Mouse (Mus musculus) forebrain, embryonic 15.5 days (tissue): ENCODE results near the gene Nit2. TPM values are rescaled to one million over a fixed set of nuclear protein-coding genes. Genes with fewer than 3 reads are reported as not detected.

ENCODE experiments used
- ATAC-seq: fragments of 200-750 bp; cut with Nextera tagmentation; replicated peaks from 2 replicates; pipeline ENCODE4 v1.8.0; 2017; ENCODE audit warnings: mild to moderate bottlenecking, moderate TSS enrichment, moderate library complexity
- H3K27ac ChIP-seq: fragments of 300-500 bp; sonication (generic); replicated peaks from 2 replicates; pipeline ENCODE4 v1.5.1; 2015; ENCODE audit warnings: mild to moderate bottlenecking, inconsistent platforms
- H3K27me3 ChIP-seq: fragments of 300-500 bp; sonication (generic); 2 replicates; pipeline ENCODE4 v1.6.1; 2015; ENCODE audit warnings: inconsistent platforms
- H3K36me3 ChIP-seq: fragments of 300-500 bp; sonication (generic); 2 replicates; pipeline ENCODE4 v1.6.1; 2015; ENCODE audit warnings: mild to moderate bottlenecking, inconsistent platforms
- H3K4me1 ChIP-seq: fragments of 300-500 bp; sonication (generic); 2 replicates; pipeline ENCODE4 v1.6.1; 2015; ENCODE audit warnings: inconsistent platforms
- H3K4me2 ChIP-seq: fragments of 300-500 bp; sonication (generic); replicated peaks from 2 replicates; pipeline ENCODE4 v1.6.1; 2015; ENCODE audit warnings: mild to moderate bottlenecking, inconsistent platforms
- H3K4me3 ChIP-seq: fragments of 300-500 bp; sonication (generic); 2 replicates; pipeline ENCODE4 v1.5.1; 2015; ENCODE audit warnings: mild to moderate bottlenecking, inconsistent platforms
- H3K9ac ChIP-seq: fragments of 300-500 bp; sonication (generic); replicated peaks from 2 replicates; pipeline ENCODE4 v1.6.1; 2015; ENCODE audit warnings: mild to moderate bottlenecking, inconsistent platforms
- H3K9me3 ChIP-seq: fragments of 300-500 bp; sonication (generic); 2 replicates; pipeline ENCODE4 v1.6.1; 2016; ENCODE audit warnings: inconsistent platforms
- WGBS: fragments of 180-500 bp; shearing (Covaris S2); methylation state at CpG from one replicate; pipeline ENCODE4 v1.1.7; 2015; ENCODE audit warnings: mixed read lengths; 5-methylcytosine and 5-hydroxymethylcytosine counted together
- polyA plus RNA-seq: library from polyadenylated mRNA; unstranded; fragments of >200 nt; fragmentation: Nextera tagmentation; extraction: Ambion mirVana; gene quantifications from 2 replicates; pipeline ENCODE4 v1.2.1, GENCODE M21; 2015

Nit2 gene
- 37.7 and 41.1 TPM in 2 replicates for polyA plus RNA-seq

DNA sequence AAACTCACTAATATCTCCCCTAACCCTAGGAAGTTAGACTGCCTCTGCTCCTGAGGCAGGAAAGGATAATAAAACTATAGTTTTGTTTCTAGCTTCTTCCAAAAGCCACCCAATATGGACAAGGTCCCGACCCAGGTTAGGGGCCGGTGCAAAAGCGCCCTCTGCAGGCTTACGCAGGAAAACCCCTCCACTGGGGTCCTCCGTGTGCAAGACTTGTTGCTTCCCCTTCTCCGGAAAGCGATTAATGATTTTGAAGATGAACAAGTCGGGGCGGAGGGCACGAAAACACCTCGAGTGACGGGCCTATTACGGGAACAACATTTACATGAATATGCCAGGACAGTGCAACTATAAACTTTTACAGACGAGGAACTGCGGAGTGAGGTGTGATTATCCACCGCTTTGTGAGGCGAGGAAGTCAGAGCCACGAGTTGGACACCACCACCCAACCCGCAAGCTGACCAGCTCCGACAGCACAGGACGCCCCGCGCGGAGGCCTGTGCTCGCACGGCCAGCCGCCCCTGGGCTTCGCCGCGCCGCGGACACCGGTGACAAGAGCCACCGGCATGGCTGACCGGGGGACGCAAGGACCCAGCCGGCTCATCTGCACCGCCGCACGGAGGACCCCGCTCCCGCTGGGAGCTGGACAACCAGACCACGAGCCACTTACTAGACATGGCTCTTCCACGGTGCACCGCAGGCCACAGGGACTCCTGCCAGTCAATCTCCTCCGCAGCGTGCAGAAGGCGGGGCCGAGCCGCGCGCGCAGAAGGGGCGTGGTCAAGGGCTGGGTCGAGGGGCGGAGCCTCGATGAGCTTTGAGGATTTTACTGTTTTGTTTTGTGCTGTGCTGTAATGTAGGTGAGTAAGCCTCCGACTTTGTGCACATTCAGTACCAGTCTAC, at the start of gene Nit2:
Gene Nit2, minus strand, starts transcription at position 731 of the 903 bp plus-strand sequence.
- WGBS, result under 1% methylated on average over 58 of the region's 58 CpGs
- Histone ChIP-seq H3K27me3 (no peaks in the 10 kb centered on the region), H3K27ac (peak within 1 kb of the TSS; percentile 78), H3K36me3 (peaks cover 7% of the 10 kb centered on the region; the same call in 1 of the 2 replicates), H3K4me1 (peaks cover 11% of the 10 kb centered on the region; the same call in 1 of the 2 replicates), H3K9ac (peak within 1 kb of the TSS; percentile 77), H3K9me3 (no peaks in the 10 kb centered on the region), H3K4me2 (peak within 1 kb of the TSS; percentile 80), H3K4me3 (peak within 1 kb of the TSS; percentile 85)
- peak; percentile 97 for ATAC-seq

DNA sequence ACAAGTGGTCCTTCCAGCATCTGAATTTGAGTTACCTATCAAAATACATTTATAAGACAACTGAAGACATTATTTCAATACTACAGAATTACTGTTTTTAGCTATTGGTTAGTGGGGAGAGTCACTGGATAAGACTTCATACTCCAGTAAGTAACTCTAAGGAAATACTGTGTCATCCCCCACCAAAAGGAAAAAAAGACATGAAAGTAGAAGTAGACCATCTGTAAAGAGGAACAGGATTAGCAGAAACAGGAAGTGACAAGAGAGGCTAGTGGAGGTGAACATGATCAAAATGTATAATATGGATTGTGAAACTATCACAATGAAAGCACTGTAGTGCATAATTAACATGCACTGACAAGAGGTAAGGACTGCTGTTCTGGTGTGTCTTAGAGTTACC, 48.8 kb upstream of the Nit2 start:
- H3K27ac ChIP-seq, result no peak overlapping the region
- H3K36me3 ChIP-seq, result peaks cover 29% of the 10 kb centered on the region; the same call in 1 of the 2 replicates
- no peak overlapping the region for H3K9ac ChIP-seq
- H3K4me2 ChIP-seq, result no peak overlapping the region
- no peaks in the 10 kb centered on the region for H3K27me3 ChIP-seq
- no peak for ATAC-seq
- H3K4me3 ChIP-seq, result no peak overlapping the region
- no peaks in the 10 kb centered on the region for H3K9me3 ChIP-seq
- no peaks in the 10 kb centered on the region for H3K4me1 ChIP-seq

DNA sequence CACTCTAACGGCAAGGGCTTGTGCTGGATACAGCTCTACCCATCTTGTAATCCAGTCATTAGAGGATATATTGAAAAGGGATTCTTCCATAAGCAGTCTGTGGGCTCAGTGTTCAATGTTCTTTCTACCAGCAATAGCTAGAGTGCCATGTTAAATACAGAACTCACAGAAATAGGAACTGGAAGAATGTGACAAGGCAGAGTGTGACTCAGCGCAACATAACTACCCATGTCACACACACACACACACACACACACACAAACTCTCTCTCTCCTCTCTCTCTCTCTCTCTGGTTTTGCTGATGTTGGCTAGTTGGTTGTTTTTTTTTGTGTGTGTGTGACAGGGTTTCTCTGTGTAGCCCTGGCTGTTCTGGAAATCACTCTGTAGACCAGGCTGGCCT, 43.9 kb upstream of the Nit2 start:
- Histone ChIP-seq H3K9ac (no peak overlapping the region), H3K36me3 (peaks cover 32% of the 10 kb centered on the region), H3K27ac (no peak overlapping the region), H3K4me1 (no peaks in the 10 kb centered on the region), H3K27me3 (no peaks in the 10 kb centered on the region), H3K4me3 (no peak overlapping the region), H3K9me3 (no peaks in the 10 kb centered on the region), H3K4me2 (no peak overlapping the region)
- 93% methylated on average over 2 of the region's 2 CpGs for WGBS
- no peak for ATAC-seq

DNA sequence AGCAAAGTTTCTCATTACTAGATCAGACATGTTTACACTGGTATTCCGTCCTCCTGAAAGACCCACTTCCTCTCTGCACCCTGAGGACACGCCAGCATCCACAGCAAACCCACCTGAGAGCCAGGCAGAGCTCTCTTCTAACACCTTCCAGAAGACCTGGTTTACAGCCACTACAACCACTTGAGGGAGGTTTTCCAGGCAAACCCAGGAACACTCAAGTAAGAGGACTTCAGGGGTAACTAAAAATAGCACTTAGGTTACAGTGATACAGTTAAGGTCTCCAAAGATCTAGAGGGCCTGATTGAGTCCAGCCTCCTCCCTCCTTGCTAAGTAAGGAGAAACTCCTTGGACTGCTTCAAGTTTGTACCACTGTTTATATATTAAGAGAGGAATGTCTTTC, 41.2 kb upstream of the Nit2 start:
- Histone ChIP-seq H3K4me3 (no peak overlapping the region), H3K27ac (no peak overlapping the region), H3K27me3 (no peaks in the 10 kb centered on the region), H3K4me2 (no peak overlapping the region), H3K36me3 (peaks cover 27% of the 10 kb centered on the region), H3K4me1 (no peaks in the 10 kb centered on the region), H3K9ac (no peak overlapping the region), H3K9me3 (no peaks in the 10 kb centered on the region)
- 89% methylated on average over 2 of the region's 2 CpGs for WGBS
- ATAC-seq, result no peak

DNA sequence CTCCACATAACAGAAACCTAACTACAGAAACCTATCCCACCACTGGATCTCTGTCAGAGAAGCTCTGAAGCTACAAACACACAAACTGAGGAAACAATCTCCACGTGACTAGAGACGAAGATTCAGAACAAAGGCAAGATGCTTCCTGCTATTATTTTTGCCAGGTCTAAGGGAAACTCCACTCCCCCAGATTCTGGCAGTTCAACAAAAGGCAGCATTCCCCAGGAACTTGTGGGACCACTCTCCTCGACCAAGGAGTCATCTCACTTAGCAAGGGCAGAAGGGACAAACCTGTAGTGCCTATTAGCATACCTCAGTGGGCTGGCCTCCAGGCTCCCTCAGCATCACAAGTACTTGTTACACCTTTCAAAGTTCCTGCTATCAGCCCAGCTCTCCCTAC, 30.1 kb upstream of the Nit2 start:
- 80% methylated on average over 3 of the region's 3 CpGs for WGBS
- no peaks in the 10 kb centered on the region for H3K9me3 ChIP-seq
- H3K9ac ChIP-seq, result no peak overlapping the region
- ATAC-seq, result no peak
- no peaks in the 10 kb centered on the region for H3K4me1 ChIP-seq
- peaks cover 12% of the 10 kb centered on the region for H3K36me3 ChIP-seq
- no peak overlapping the region for H3K4me3 ChIP-seq
- no peak overlapping the region for H3K27ac ChIP-seq
- H3K27me3 ChIP-seq, result no peaks in the 10 kb centered on the region
- no peak overlapping the region for H3K4me2 ChIP-seq

DNA sequence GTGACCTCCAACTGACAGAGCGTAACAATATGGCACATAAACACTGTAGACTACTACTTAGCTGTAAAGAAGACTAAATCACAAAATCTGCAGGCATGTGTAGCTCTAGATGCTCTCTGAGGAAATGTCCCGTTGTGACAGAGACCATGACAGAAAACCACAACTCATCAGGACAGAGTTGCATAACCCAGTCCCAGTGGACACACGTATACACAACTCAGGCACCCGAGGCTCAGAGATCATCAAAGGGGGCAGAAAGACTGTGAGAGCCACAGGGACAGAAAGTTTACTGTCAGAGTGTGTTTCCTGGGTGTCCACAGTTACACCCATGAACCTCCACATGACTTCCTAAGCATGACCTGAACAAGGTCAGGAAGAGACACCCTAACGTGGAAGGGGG, 29.4 kb upstream of the Nit2 start:
- no peak for ATAC-seq
- Histone ChIP-seq H3K9ac (no peak overlapping the region), H3K36me3 (peaks cover 19% of the 10 kb centered on the region), H3K4me1 (no peaks in the 10 kb centered on the region), H3K27ac (no peak overlapping the region), H3K4me2 (no peak overlapping the region), H3K27me3 (no peaks in the 10 kb centered on the region), H3K9me3 (no peaks in the 10 kb centered on the region), H3K4me3 (no peak overlapping the region)
- 86% methylated on average over 5 of the region's 5 CpGs for WGBS

DNA sequence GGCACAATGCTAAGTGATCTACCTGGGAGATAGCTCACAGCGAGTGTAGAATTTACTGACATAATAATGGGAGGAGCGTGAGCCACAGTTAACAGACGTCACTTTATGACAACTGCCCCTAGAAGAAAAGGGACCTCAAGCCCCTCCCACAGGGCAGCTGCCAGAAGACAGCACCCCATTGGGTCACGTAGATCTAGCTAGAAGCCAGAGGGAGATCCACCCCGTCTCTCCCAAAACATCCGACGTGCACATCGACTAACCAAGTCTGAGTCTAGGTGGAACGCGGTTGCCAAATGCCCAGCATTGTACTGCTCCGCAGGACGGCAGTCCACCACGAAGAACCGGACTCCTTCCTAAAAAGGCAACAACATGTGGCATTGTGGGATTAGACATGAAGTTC, 24.1 kb upstream of the Nit2 start:
- no peak for ATAC-seq
- H3K4me2 ChIP-seq, result no peak overlapping the region
- WGBS, result 89% methylated on average over 14 of the region's 14 CpGs
- no peak overlapping the region for H3K27ac ChIP-seq
- H3K4me1 ChIP-seq, result no peaks in the 10 kb centered on the region
- H3K36me3 ChIP-seq, result peaks cover 30% of the 10 kb centered on the region
- H3K9me3 ChIP-seq, result no peaks in the 10 kb centered on the region
- no peak overlapping the region for H3K4me3 ChIP-seq
- H3K27me3 ChIP-seq, result no peaks in the 10 kb centered on the region
- no peak overlapping the region for H3K9ac ChIP-seq

DNA sequence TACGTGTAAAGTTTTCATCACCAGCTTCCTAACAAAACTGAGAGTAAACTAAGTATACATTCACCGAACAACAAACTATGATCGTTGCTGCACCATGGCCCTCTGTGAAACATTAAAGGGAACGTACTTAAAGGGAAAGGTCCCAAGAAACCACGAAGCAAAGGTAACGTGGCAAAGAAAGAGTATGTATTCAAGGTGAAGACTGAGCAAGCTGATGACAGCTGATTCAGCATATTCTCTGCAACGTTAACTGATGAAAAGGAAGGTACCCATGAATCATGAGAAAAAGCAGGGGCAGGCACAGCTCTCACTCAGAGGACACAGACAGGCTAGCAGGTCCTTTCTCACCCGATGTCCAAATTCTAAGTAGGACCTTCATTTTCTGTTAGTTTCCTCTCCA, 23.2 kb upstream of the Nit2 start:
- no peak for ATAC-seq
- no peaks in the 10 kb centered on the region for H3K27me3 ChIP-seq
- H3K27ac ChIP-seq, result no peak overlapping the region
- H3K9ac ChIP-seq, result no peak overlapping the region
- H3K4me2 ChIP-seq, result no peak overlapping the region
- H3K9me3 ChIP-seq, result no peaks in the 10 kb centered on the region
- WGBS, result 93% methylated on average over 8 of the region's 8 CpGs
- peaks cover 34% of the 10 kb centered on the region for H3K36me3 ChIP-seq
- no peak overlapping the region for H3K4me3 ChIP-seq
- no peaks in the 10 kb centered on the region for H3K4me1 ChIP-seq

DNA sequence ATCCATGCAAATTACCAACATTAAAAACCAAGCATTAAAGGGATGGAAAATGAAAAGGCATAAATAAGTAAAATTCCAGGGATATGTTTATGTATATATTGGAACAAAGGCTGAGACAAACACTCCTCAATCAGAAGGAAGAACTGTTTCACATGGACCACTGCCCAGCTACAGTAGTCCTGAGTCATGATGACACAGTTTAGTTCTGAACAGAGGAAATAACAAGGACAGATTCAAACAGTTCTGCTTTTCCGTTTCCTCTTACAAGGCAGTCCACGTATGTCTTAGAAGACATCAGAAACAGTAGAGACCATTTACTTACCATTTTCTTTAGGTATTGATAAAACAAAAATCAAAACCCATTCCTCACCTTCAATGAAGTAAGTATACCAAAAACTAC, 22.4 kb upstream of the Nit2 start:
- WGBS, result 90% methylated on average over 2 of the region's 2 CpGs
- no peaks in the 10 kb centered on the region for H3K27me3 ChIP-seq
- H3K9me3 ChIP-seq, result no peaks in the 10 kb centered on the region
- peaks cover 34% of the 10 kb centered on the region for H3K36me3 ChIP-seq
- H3K4me2 ChIP-seq, result no peak overlapping the region
- no peak overlapping the region for H3K9ac ChIP-seq
- H3K4me3 ChIP-seq, result no peak overlapping the region
- no peak for ATAC-seq
- no peak overlapping the region for H3K27ac ChIP-seq
- H3K4me1 ChIP-seq, result no peaks in the 10 kb centered on the region

DNA sequence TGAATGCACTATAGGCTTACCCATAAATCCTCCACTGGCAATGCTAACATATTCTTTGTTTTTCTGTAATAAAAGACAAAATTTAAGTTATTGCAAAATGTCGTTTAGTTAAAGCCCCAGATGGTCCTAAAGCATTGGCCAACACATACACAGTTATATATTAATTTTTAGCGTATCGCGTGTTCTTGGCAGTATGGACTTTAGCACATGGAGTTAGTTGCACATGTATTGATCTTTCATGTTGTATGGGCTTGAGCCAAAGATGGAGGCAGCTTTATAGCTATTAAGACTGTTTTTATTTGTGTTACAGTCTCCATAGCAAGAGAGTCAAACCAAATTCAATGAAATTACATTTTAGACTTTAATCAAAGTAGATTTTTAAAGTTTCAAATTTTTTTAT, 19.5 kb upstream of the Nit2 start:
- no peak overlapping the region for H3K9ac ChIP-seq
- H3K4me3 ChIP-seq, result no peak overlapping the region
- no peak for ATAC-seq
- H3K4me1 ChIP-seq, result no peaks in the 10 kb centered on the region
- H3K9me3 ChIP-seq, result no peaks in the 10 kb centered on the region
- peaks cover 48% of the 10 kb centered on the region for H3K36me3 ChIP-seq
- H3K27me3 ChIP-seq, result no peaks in the 10 kb centered on the region
- H3K4me2 ChIP-seq, result no peak overlapping the region
- 89% methylated on average over 4 of the region's 4 CpGs for WGBS
- H3K27ac ChIP-seq, result no peak overlapping the region

DNA sequence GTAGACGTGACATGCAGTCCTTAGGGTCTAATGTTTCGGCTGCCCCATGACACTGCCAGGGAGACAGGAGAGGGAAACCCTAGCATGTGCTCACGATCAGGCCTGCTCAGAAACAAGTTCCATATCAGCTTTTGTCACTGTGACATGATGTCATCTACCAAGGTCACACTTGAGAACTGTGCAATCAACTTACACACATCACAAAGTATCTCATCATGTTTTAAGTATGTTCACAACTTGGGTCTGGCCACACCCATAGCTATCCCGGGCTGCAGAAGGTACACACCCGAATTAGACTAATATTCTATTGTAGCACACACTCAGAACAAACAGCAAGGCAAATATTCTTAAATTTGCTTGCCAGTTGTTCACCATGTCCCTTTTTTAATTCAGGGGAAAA, 14.9 kb upstream of the Nit2 start:
- H3K36me3 ChIP-seq, result peaks cover 35% of the 10 kb centered on the region
- no peak for ATAC-seq
- no peaks in the 10 kb centered on the region for H3K9me3 ChIP-seq
- no peak overlapping the region for H3K4me3 ChIP-seq
- no peak overlapping the region for H3K4me2 ChIP-seq
- no peak overlapping the region for H3K27ac ChIP-seq
- WGBS, result 89% methylated on average over 5 of the region's 5 CpGs
- no peaks in the 10 kb centered on the region for H3K27me3 ChIP-seq
- no peaks in the 10 kb centered on the region for H3K4me1 ChIP-seq
- no peak overlapping the region for H3K9ac ChIP-seq

DNA sequence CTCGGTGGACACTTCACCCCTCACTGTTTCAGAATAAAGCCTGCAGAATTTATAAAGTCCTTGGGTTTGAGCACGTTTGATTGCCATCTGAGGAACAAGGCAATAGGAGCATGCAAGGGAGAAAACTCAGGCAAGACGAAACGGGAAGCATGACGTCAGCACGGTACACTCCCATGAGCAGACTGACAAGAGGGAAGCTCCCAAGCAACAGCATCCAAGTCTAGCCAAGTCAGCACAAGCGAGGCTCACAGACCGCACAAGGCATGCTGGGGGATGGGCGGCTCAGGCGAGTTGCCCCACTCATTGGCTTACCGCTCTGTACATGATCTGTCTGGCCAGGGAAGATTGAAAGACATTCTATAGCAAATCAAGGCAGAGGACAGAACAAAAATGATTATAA, 14.0 kb upstream of the Nit2 start:
- no peak overlapping the region for H3K9ac ChIP-seq
- H3K9me3 ChIP-seq, result no peaks in the 10 kb centered on the region
- H3K27me3 ChIP-seq, result no peaks in the 10 kb centered on the region
- H3K4me2 ChIP-seq, result no peak overlapping the region
- H3K4me3 ChIP-seq, result no peak overlapping the region
- whole genome bisulfite sequencing, result 85% methylated on average over 11 of the region's 11 CpGs
- no peaks in the 10 kb centered on the region for H3K4me1 ChIP-seq
- H3K36me3 ChIP-seq, result peaks cover 35% of the 10 kb centered on the region
- ATAC-seq, result no peak
- H3K27ac ChIP-seq, result no peak overlapping the region

DNA sequence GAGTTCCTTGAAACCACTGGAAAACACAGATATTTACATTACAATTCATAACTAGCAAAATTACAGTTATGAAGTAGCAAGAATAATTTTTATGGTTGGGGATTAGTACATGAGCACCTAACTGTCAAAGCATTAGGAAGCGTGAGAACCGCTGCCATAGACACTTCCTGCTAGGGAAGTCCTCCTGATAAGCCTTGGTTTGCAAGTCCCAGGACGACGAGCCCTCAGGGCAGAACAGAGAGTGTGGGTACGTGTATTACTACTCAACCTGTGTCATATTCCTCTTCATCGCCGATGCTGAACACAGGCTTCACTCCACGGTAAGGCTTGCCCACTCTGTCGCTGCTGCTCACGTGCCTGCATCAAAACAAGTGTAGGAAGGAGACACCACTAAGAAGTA, 10.5 kb upstream of the Nit2 start:
- 93% methylated on average over 10 of the region's 10 CpGs for WGBS
- Histone ChIP-seq H3K36me3 (peaks cover 25% of the 10 kb centered on the region), H3K27ac (no peak overlapping the region), H3K9me3 (no peaks in the 10 kb centered on the region), H3K4me3 (no peak overlapping the region), H3K4me1 (no peaks in the 10 kb centered on the region), H3K9ac (no peak overlapping the region), H3K4me2 (no peak overlapping the region), H3K27me3 (no peaks in the 10 kb centered on the region)
- ATAC-seq, result no peak
